Mouse (Mus musculus) hindbrain, embryonic 14.5 days (tissue): ENCODE results near the gene Golm1. TPM values are rescaled to one million over a fixed set of nuclear protein-coding genes. Genes with fewer than 3 reads are reported as not detected.

Experiments used
- ATAC-seq: fragments of 200-750 bp; cut with Nextera tagmentation; 2 replicates; pipeline ENCODE4 v1.8.0; 2017; ENCODE audit warnings: moderate number of reproducible peaks, mild to moderate bottlenecking, moderate TSS enrichment, moderate library complexity; ENCODE audit not compliant: low FRiP score
- DNase-seq: peaks from one replicate; pipeline ENCODE4 v3.0.0-alpha.2; 2015; ENCODE audit warnings: low spot score
- H3K27ac ChIP-seq: fragments of 300-500 bp; sonication (generic); 2 replicates; pipeline ENCODE4 v1.5.1; 2014; ENCODE audit warnings: mild to moderate bottlenecking, moderate library complexity
- H3K27me3 ChIP-seq: fragments of 300-500 bp; sonication (generic); 2 replicates; pipeline ENCODE4 v1.6.1; 2014; ENCODE audit warnings: mild to moderate bottlenecking, low read length, mixed read lengths; ENCODE audit not compliant: control insufficient read depth, insufficient read depth
- H3K36me3 ChIP-seq: fragments of 300-500 bp; sonication (generic); replicated peaks from 2 replicates; pipeline ENCODE4 v1.6.1; 2014; ENCODE audit not compliant: control insufficient read depth, insufficient read depth
- H3K4me1 ChIP-seq: fragments of 300-500 bp; sonication (generic); replicated peaks from 2 replicates; pipeline ENCODE4 v1.6.1; 2014; ENCODE audit warnings: antibody characterized with exemption, low read length, mixed read lengths; ENCODE audit not compliant: control insufficient read depth, insufficient read depth
- H3K4me2 ChIP-seq: fragments of 300-500 bp; sonication (generic); replicated peaks from 2 replicates; pipeline ENCODE4 v1.6.1; 2014; ENCODE audit warnings: mild to moderate bottlenecking, moderate library complexity
- H3K4me3 ChIP-seq: fragments of 300-500 bp; sonication (generic); replicated peaks from 2 replicates; pipeline ENCODE4 v1.5.1; 2014; ENCODE audit warnings: mild to moderate bottlenecking, low read length
- H3K9ac ChIP-seq: fragments of 300-500 bp; sonication (generic); 2 replicates; pipeline ENCODE4 v1.6.1; 2014
- H3K9me3 ChIP-seq: fragments of 300-500 bp; sonication (generic); 2 replicates; pipeline ENCODE4 v1.6.1; 2016; ENCODE audit warnings: low read length; ENCODE audit not compliant: control insufficient read depth
- WGBS: fragments of 180-500 bp; shearing (Covaris S2); extraction: QIAGEN DNeasy Blood & Tissue Kit; methylation state at CpG from one replicate; pipeline ENCODE4 v1.1.7; 2014; 5-methylcytosine and 5-hydroxymethylcytosine counted together
- polyA plus RNA-seq: library from polyadenylated mRNA; unstranded; fragments of >200 nt; fragmentation: Nextera tagmentation; extraction: Ambion mirVana; gene quantifications from 2 replicates; pipeline ENCODE4 v1.2.1, GENCODE M21; 2014

Gene Golm1
- polyA plus RNA-seq, 1 experiment from 2014 or later: 25.3 TPM

- Histone ChIP-seq H3K4me2 (no peak overlapping the region), H3K4me1 (no peaks in the 10 kb centered on the region), H3K9ac (no peak overlapping the region), H3K4me3 (no peak overlapping the region), H3K36me3 (peaks cover 29% of the 10 kb centered on the region), H3K9me3 (no peaks in the 10 kb centered on the region), H3K27ac (no peak overlapping the region), H3K27me3 (no peaks in the 10 kb centered on the region)
- ATAC-seq: no peak
- no peak for DNase-seq
- 84% methylated on average over 3 of the region's 3 CpGs for WGBS
Observed at GRCm38 (mm10) chr13:59645491-59645890, 30.1 kb downstream of the Golm1 start.

- peaks cover 36% of the 10 kb centered on the region for H3K36me3 ChIP-seq
- H3K9ac ChIP-seq: no peak overlapping the region
- H3K4me2 ChIP-seq: no peak overlapping the region
- H3K4me3 ChIP-seq: no peak overlapping the region
- H3K27ac ChIP-seq: no peak overlapping the region
- H3K27me3 ChIP-seq: no peaks in the 10 kb centered on the region
- H3K9me3 ChIP-seq: no peaks in the 10 kb centered on the region
- ATAC-seq (no peak), DNase-seq (no peak)
- WGBS: 98% methylated on average over 2 of the region's 2 CpGs
- H3K4me1 ChIP-seq: no peaks in the 10 kb centered on the region
Observed at GRCm38 (mm10) chr13:59642818-59643217, 32.8 kb downstream of the Golm1 start.

- Histone ChIP-seq H3K4me2 (no peak overlapping the region), H3K27ac (no peak overlapping the region), H3K4me1 (no peaks in the 10 kb centered on the region), H3K9me3 (no peaks in the 10 kb centered on the region), H3K4me3 (no peak overlapping the region), H3K27me3 (no peaks in the 10 kb centered on the region), H3K36me3 (peaks cover 63% of the 10 kb centered on the region), H3K9ac (no peak overlapping the region)
- 95% methylated on average over 6 of the region's 6 CpGs for WGBS
- DNase-seq (no peak), ATAC-seq (no peak)
Observed at GRCm38 (mm10) chr13:59640178-59640440, 35.5 kb downstream of the Golm1 start.

GRCm38 (mm10) chr13:59639368-59640177, 36.0 kb downstream of the Golm1 start:
- Histone ChIP-seq H3K4me3 (no peak overlapping the region), H3K4me2 (no peak overlapping the region), H3K27me3 (no peaks in the 10 kb centered on the region), H3K4me1 (no peaks in the 10 kb centered on the region), H3K9me3 (no peaks in the 10 kb centered on the region), H3K36me3 (peaks cover 68% of the 10 kb centered on the region), H3K27ac (no peak overlapping the region), H3K9ac (no peak overlapping the region)
- no peak for DNase-seq
- WGBS: 89% methylated on average over 16 of the region's 16 CpGs
- ATAC-seq: no peak

GRCm38 (mm10) chr13:59637800-59638199, 37.8 kb downstream of the Golm1 start:
- ATAC-seq: no peak
- Histone ChIP-seq H3K27me3 (no peaks in the 10 kb centered on the region), H3K9me3 (no peaks in the 10 kb centered on the region), H3K36me3 (peaks cover 86% of the 10 kb centered on the region), H3K4me1 (no peaks in the 10 kb centered on the region), H3K4me2 (no peak overlapping the region), H3K9ac (no peak overlapping the region), H3K27ac (no peak overlapping the region), H3K4me3 (no peak overlapping the region)
- WGBS: 95% methylated on average over 7 of the region's 7 CpGs
- no peak for DNase-seq

GRCm38 (mm10) chr13:59634637-59635036, 41.0 kb downstream of the Golm1 start:
- WGBS: 81% methylated on average over 5 of the region's 5 CpGs
- H3K27ac ChIP-seq: no peak overlapping the region

GRCm38 (mm10) chr13:59626739-59627138, 48.9 kb downstream of the Golm1 start:
- DNase-seq (no peak), ATAC-seq (no peak)
- H3K9me3 ChIP-seq: no peaks in the 10 kb centered on the region
- H3K9ac ChIP-seq: no peak overlapping the region
- WGBS: 93% methylated on average over 7 of the region's 7 CpGs
- no peak overlapping the region for H3K27ac ChIP-seq
- H3K36me3 ChIP-seq: peaks cover 95% of the 10 kb centered on the region
- H3K4me2 ChIP-seq: no peak overlapping the region
- H3K27me3 ChIP-seq: no peaks in the 10 kb centered on the region
- H3K4me3 ChIP-seq: no peak overlapping the region
- H3K4me1 ChIP-seq: no peaks in the 10 kb centered on the region

More at GRCm38 (mm10) chr13:59634637-59635036, 41.0 kb downstream of the Golm1 start:
- no peak for DNase-seq
- H3K9ac ChIP-seq: no peak overlapping the region
- no peak overlapping the region for H3K4me2 ChIP-seq
- H3K4me3 ChIP-seq: no peak overlapping the region
- no peaks in the 10 kb centered on the region for H3K4me1 ChIP-seq
- H3K27me3 ChIP-seq: no peaks in the 10 kb centered on the region
- H3K9me3 ChIP-seq: no peaks in the 10 kb centered on the region
- H3K36me3 ChIP-seq: peaks cover 96% of the 10 kb centered on the region
- no peak for ATAC-seq

GRCm38 (mm10) chr13:59624903-59625302, 50.7 kb downstream of the Golm1 start:
- Histone ChIP-seq H3K27ac (no peak overlapping the region), H3K4me2 (no peak overlapping the region), H3K4me1 (no peaks in the 10 kb centered on the region), H3K36me3 (peaks cover 94% of the 10 kb centered on the region), H3K27me3 (no peaks in the 10 kb centered on the region), H3K9ac (no peak overlapping the region), H3K9me3 (no peaks in the 10 kb centered on the region), H3K4me3 (no peak overlapping the region)
- ATAC-seq (no peak), DNase-seq (no peak)
- WGBS: 90% methylated on average over 5 of the region's 5 CpGs

- ATAC-seq (no peak), DNase-seq (no peak)
- Histone ChIP-seq H3K4me1 (no peaks in the 10 kb centered on the region), H3K4me2 (no peak overlapping the region), H3K4me3 (no peak overlapping the region), H3K9ac (no peak overlapping the region), H3K27ac (no peak overlapping the region), H3K36me3 (peaks cover 91% of the 10 kb centered on the region), H3K9me3 (no peaks in the 10 kb centered on the region), H3K27me3 (no peaks in the 10 kb centered on the region)
- 98% methylated on average over 3 of the region's 3 CpGs for WGBS
Observed at GRCm38 (mm10) chr13:59624389-59624788, 51.2 kb downstream of the Golm1 start.
